8 mouse cellular contexts compared by ENCODE assay signal in genomic region chr5:125339851-125340531, GRCm38 (mm10). TPM values are rescaled to one million over a fixed set of nuclear protein-coding genes. Genes with fewer than 3 reads are reported as not detected.
DNase-seq lines count a peak whose midpoint lies in the region; TF ChIP-seq lines count a peak whose summit lies in the region.

No protein-coding gene starts in this region.

- intact Hi-C loops in gastrocnemius, adult 2 months (cut with DNase I) = no loop called here

- H3K27ac ChIP-seq in gastrocnemius, adult 2 months = peak overlapping the region; percentile 86
- H3K27ac ChIP-seq in small intestine, adult 2 months (ENCODE audit: insufficient read depth, low read depth, low read length) = peak overlapping the region; percentile 9

- TF ChIP-seq CTCF in gastrocnemius, adult 2 months (IDR thresholded peaks at IDR 0.05) = no peak
- TF ChIP-seq CTCF in small intestine, adult 2 months (IDR thresholded peaks at IDR 0.05; ENCODE audit: extremely low read depth, insufficient read length, insufficient replicate concordance, low read depth, low read length) = no peak

- 11% methylated on average over 25 of the region's 25 CpGs for WGBS in small intestine, adult 2 months

- H3K4me1 ChIP-seq in small intestine, adult 2 months (ENCODE audit: control insufficient read depth, insufficient read depth, insufficient read length, low read length) = peaks cover 11% of the 10 kb centered on the region

- TF ChIP-seq POLR2A in small intestine, adult 2 months (IDR thresholded peaks at IDR 0.05; ENCODE audit: low read depth, low read length) = no peak

- peaks cover 19% of the 10 kb centered on the region for H3K27me3 ChIP-seq in small intestine, adult 2 months (ENCODE audit: control insufficient read depth, insufficient read depth, low read length)

- H3K4me3 ChIP-seq in gastrocnemius, adult 2 months = peak overlapping the region; percentile 87
- peak overlapping the region; percentile 82 for H3K4me3 ChIP-seq in small intestine, adult 2 months (ENCODE audit: low read depth, low read length)

- no peaks in the 10 kb centered on the region for H3K36me3 ChIP-seq in small intestine, adult 2 months (ENCODE audit: control insufficient read depth, insufficient read depth, low read length)

- DNase-seq in gastrocnemius, adult 2 months = no peak
- no peak for DNase-seq in gastrocnemius, postnatal 25 days
- DNase-seq in c-Kit-negative CD71-positive TER-119-positive erythroid progenitor cells, embryonic 14.5 days (ENCODE audit: low read depth, low spot score) = peak; percentile 35
- peak; percentile 55 for DNase-seq in heart, adult 8-10 months (ENCODE audit: low spot score)
- DNase-seq in kidney, postnatal 4 days = peak; percentile 30 to 58
- DNase-seq in lung, postnatal 25 days (ENCODE audit: low spot score) = peak; percentile 38
- DNase-seq in B cell, adult 2 months = no peak

RNA-seq across cellular contexts. Expression of gene Scarb1, which starts 0.9 kb away (rescaled TPM):
- 10 to 100 TPM; 11.8 to 16.9 TPM for total RNA-seq in gastrocnemius, adult 2 months (2021)
- total RNA-seq in gastrocnemius, postnatal 25 days (2021) = 10 to 100 TPM; 11.7 to 25.2 TPM
- 10 to 100 TPM; 21.8 to 27.3 (median 25.7) TPM for total RNA-seq in heart, adult 8-10 months (2022)
- 19.4 and 70.2 TPM in 2 replicates for polyA plus RNA-seq in small intestine, adult 2 months (2012; rRNA removed)

RNA-seq across cellular contexts. Expression of gene Gm10382, which starts 49.1 kb away (rescaled TPM):
- total RNA-seq in gastrocnemius, adult 2 months (2021) = not detected
- total RNA-seq in gastrocnemius, postnatal 25 days (2021) = not detected
- not detected for total RNA-seq in heart, adult 8-10 months (2022)
- polyA plus RNA-seq in small intestine, adult 2 months (2012; rRNA removed) = 0.08 and 0.15 TPM in 2 replicates

RNA-seq across cellular contexts. Expression of gene Ubc, which starts 50.0 kb away (rescaled TPM):
- total RNA-seq in gastrocnemius, adult 2 months (2021) = 1,000 to 10,000 TPM; 1,479 to 2,293 TPM
- 1,000 to 10,000 TPM in 1 of 2 experiments, 100 to 1,000 TPM in 1; 606 to 1,413 TPM for total RNA-seq in gastrocnemius, postnatal 25 days (2021)
- 1,000 to 10,000 TPM in 2 of 4 experiments, 100 to 1,000 TPM in 2; 839 to 1,234 (median 1,027) TPM for total RNA-seq in heart, adult 8-10 months (2022)
- 327 and 848 TPM in 2 replicates for polyA plus RNA-seq in small intestine, adult 2 months (2012; rRNA removed)

Comparison
In these comparisons a context has a peak if more than half of its experiments do, and no peak if none do; other contexts are left out.
1. DNase-seq: peak in c-Kit-negative CD71-positive TER-119-positive erythroid progenitor cells, embryonic 14.5 days (single experiment), heart, adult 8-10 months (single experiment), kidney, postnatal 4 days (2 of 2) and lung, postnatal 25 days (single experiment); none in gastrocnemius, adult 2 months (single experiment), gastrocnemius, postnatal 25 days (single experiment) and B cell, adult 2 months (0 of 2).